Mouse (Mus musculus) kidney, postnatal 14 days (tissue): Measurements from ENCODE around the gene Cipc.

ENCODE experiments used
- DNase-seq: peaks from one replicate; pipeline ENCODE4 v3.0.0; 2022; ENCODE audit warnings: mixed read lengths

The Cipc gene

GRCm38 (mm10) chr12:86931919-86932574 lies 14.8 kb upstream of the Cipc start:
- peak; percentile 89 for DNase-seq

GRCm38 (mm10) chr12:86932575-86932952 lies 14.3 kb upstream of the Cipc start:
- DNase-seq = peak; percentile 78

- no peak for DNase-seq
Measured at GRCm38 (mm10) chr12:86934748-86935147, 12.1 kb upstream of the Cipc start.

- no peak for DNase-seq
Measured at GRCm38 (mm10) chr12:86935692-86936282, 11.1 kb upstream of the Cipc start.

GRCm38 (mm10) chr12:86936587-86937343 lies 10.1 kb upstream of the Cipc start:
- DNase-seq = no peak

GRCm38 (mm10) chr12:86938571-86938970 lies 8.3 kb upstream of the Cipc start:
- DNase-seq = peak; percentile 54

- no peak for DNase-seq
Measured at GRCm38 (mm10) chr12:86941173-86941572, 5.7 kb upstream of the Cipc start.

- no peak for DNase-seq
Measured at GRCm38 (mm10) chr12:86941734-86942486, 4.9 kb upstream of the Cipc start.

GRCm38 (mm10) chr12:86943421-86943820 lies 3.4 kb upstream of the Cipc start:
- DNase-seq = no peak

GRCm38 (mm10) chr12:86945126-86945525 lies 1.7 kb upstream of the Cipc start:
- DNase-seq = peak; percentile 86

- no peak for DNase-seq
Measured at GRCm38 (mm10) chr12:86946301-86946781, 502 bp upstream of the Cipc start.

GRCm38 (mm10) chr12:86947681-86948401 lies 998 bp downstream of the Cipc start:
- peak; percentile 71 for DNase-seq

- DNase-seq = no peak
Measured at GRCm38 (mm10) chr12:86948627-86949026, 1.8 kb downstream of the Cipc start.

GRCm38 (mm10) chr12:86949501-86949900 lies 2.7 kb downstream of the Cipc start:
- no peak for DNase-seq

GRCm38 (mm10) chr12:86950161-86950960 lies 3.5 kb downstream of the Cipc start:
- DNase-seq = no peak

GRCm38 (mm10) chr12:86950961-86951360 lies 4.1 kb downstream of the Cipc start:
- no peak for DNase-seq

- no peak for DNase-seq
Measured at GRCm38 (mm10) chr12:86952331-86952850, 5.5 kb downstream of the Cipc start.

GRCm38 (mm10) chr12:86955894-86956293 lies 9.1 kb downstream of the Cipc start:
- DNase-seq = no peak

GRCm38 (mm10) chr12:86958558-86958957 lies 11.7 kb downstream of the Cipc start:
- DNase-seq = no peak

GRCm38 (mm10) chr12:86959661-86960060 lies 12.8 kb downstream of the Cipc start:
- no peak for DNase-seq

GRCm38 (mm10) chr12:86960138-86960537 lies 13.3 kb downstream of the Cipc start:
- DNase-seq = no peak
